Mouse (Mus musculus): Measurements from ENCODE around the gene Abcf2. TPM values are rescaled to one million over a fixed set of nuclear protein-coding genes. Genes with fewer than 3 reads are reported as not detected.

The Abcf2 gene
- polyA plus RNA-seq, 1 experiment from 2014 or later, result 131 TPM

GRCm38 (mm10) chr5:24601071-24601835 lies 24.0 kb upstream of the Abcf2 start:
- Histone ChIP-seq H3K9me3 (no peaks in the 10 kb centered on the region), H3K4me1 (replicated peaks) (peaks cover 84% of the 10 kb centered on the region), H3K36me3 (peaks cover 2% of the 10 kb centered on the region; the same call in 1 of the 2 replicates), H3K4me2 (peak overlapping the region; percentile 90), H3K9ac (replicated peaks) (peak overlapping the region; percentile 92), H3K27ac (peak overlapping the region; percentile 100), H3K4me3 (replicated peaks) (peak overlapping the region; percentile 74), H3K27me3 (peaks cover 23% of the 10 kb centered on the region)
- WGBS, result under 1% methylated on average over 33 of the region's 33 CpGs
- no peak for ATAC-seq (ENCODE audit: insufficient number of reproducible peaks, insufficient read depth, low FRiP score, low TSS enrichment, low read depth)

GRCm38 (mm10) chr5:24600236-24600635 lies 23.0 kb upstream of the Abcf2 start:
- ATAC-seq (ENCODE audit: insufficient number of reproducible peaks, insufficient read depth, low FRiP score, low TSS enrichment, low read depth), result no peak
- H3K36me3 ChIP-seq, result peaks cover 12% of the 10 kb centered on the region
- H3K4me2 ChIP-seq, result peak overlapping the region; percentile 90
- peaks cover 75% of the 10 kb centered on the region for H3K4me1 ChIP-seq (replicated peaks)
- H3K9ac ChIP-seq (replicated peaks), result no peak overlapping the region
- WGBS, result 63% methylated on average over 2 of the region's 2 CpGs
- peak overlapping the region; percentile 74 for H3K4me3 ChIP-seq (replicated peaks)
- peak overlapping the region; percentile 100; the same call in 1 of the 2 replicates for H3K27ac ChIP-seq
- peaks cover 23% of the 10 kb centered on the region for H3K27me3 ChIP-seq
- H3K9me3 ChIP-seq, result no peaks in the 10 kb centered on the region

GRCm38 (mm10) chr5:24599137-24599536 lies 21.9 kb upstream of the Abcf2 start:
- H3K4me1 ChIP-seq (replicated peaks), result peaks cover 70% of the 10 kb centered on the region
- 12% methylated on average over 8 of the region's 8 CpGs for WGBS

GRCm38 (mm10) chr5:24598570-24599006 lies 21.3 kb upstream of the Abcf2 start:
- Histone ChIP-seq H3K9ac (replicated peaks) (peak overlapping the region; percentile 69), H3K27me3 (peaks cover 23% of the 10 kb centered on the region), H3K4me1 (replicated peaks) (peaks cover 65% of the 10 kb centered on the region), H3K36me3 (peaks cover 28% of the 10 kb centered on the region), H3K4me2 (peak overlapping the region; percentile 98), H3K27ac (peak overlapping the region; percentile 35; the same call in 1 of the 2 replicates), H3K9me3 (no peaks in the 10 kb centered on the region), H3K4me3 (replicated peaks) (peak overlapping the region; percentile 54)
- WGBS, result 1% methylated on average over 41 of the region's 41 CpGs
- ATAC-seq (ENCODE audit: insufficient number of reproducible peaks, insufficient read depth, low FRiP score, low TSS enrichment, low read depth), result no peak

More at GRCm38 (mm10) chr5:24599137-24599536, 21.9 kb upstream of the Abcf2 start:
- no peaks in the 10 kb centered on the region for H3K9me3 ChIP-seq
- H3K27ac ChIP-seq, result no peak overlapping the region
- ATAC-seq (ENCODE audit: insufficient number of reproducible peaks, insufficient read depth, low FRiP score, low TSS enrichment, low read depth), result no peak
- H3K9ac ChIP-seq (replicated peaks), result 0 out of 2 replicates have a peak overlapping the region, but pooled peaks have one; percentile 69
- H3K27me3 ChIP-seq, result peaks cover 23% of the 10 kb centered on the region
- peaks cover 23% of the 10 kb centered on the region for H3K36me3 ChIP-seq
- peak overlapping the region; percentile 98 for H3K4me2 ChIP-seq
- H3K4me3 ChIP-seq (replicated peaks), result peak overlapping the region; percentile 54

GRCm38 (mm10) chr5:24597901-24598569 lies 20.8 kb upstream of the Abcf2 start:
- Histone ChIP-seq H3K4me3 (replicated peaks) (peak overlapping the region; percentile 54), H3K36me3 (peaks cover 34% of the 10 kb centered on the region), H3K27me3 (peaks cover 24% of the 10 kb centered on the region), H3K4me2 (peak overlapping the region; percentile 98), H3K9me3 (no peaks in the 10 kb centered on the region), H3K4me1 (replicated peaks) (peaks cover 59% of the 10 kb centered on the region), H3K27ac (0 out of 2 replicates have a peak overlapping the region, but pooled peaks have one; percentile 35), H3K9ac (replicated peaks) (peak overlapping the region; percentile 69)
- no peak for ATAC-seq (ENCODE audit: insufficient number of reproducible peaks, insufficient read depth, low FRiP score, low TSS enrichment, low read depth)
- 29% methylated on average over 15 of the region's 15 CpGs for WGBS

- Histone ChIP-seq H3K4me1 (replicated peaks) (peaks cover 51% of the 10 kb centered on the region), H3K27ac (no peak overlapping the region), H3K27me3 (peaks cover 30% of the 10 kb centered on the region), H3K9ac (replicated peaks) (no peak overlapping the region), H3K4me3 (replicated peaks) (no peak overlapping the region), H3K4me2 (no peak overlapping the region), H3K36me3 (peaks cover 42% of the 10 kb centered on the region), H3K9me3 (no peaks in the 10 kb centered on the region)
- 64% methylated on average over 2 of the region's 2 CpGs for WGBS
- ATAC-seq (ENCODE audit: insufficient number of reproducible peaks, insufficient read depth, low FRiP score, low TSS enrichment, low read depth), result no peak
These were observed 20.0 kb upstream of the Abcf2 start for GRCm38 (mm10) chr5:24597221-24597728.

- Histone ChIP-seq H3K4me2 (no peak overlapping the region), H3K4me1 (replicated peaks) (peaks cover 51% of the 10 kb centered on the region), H3K4me3 (replicated peaks) (no peak overlapping the region), H3K27me3 (peaks cover 36% of the 10 kb centered on the region), H3K9me3 (no peaks in the 10 kb centered on the region), H3K27ac (no peak overlapping the region), H3K9ac (replicated peaks) (0 out of 2 replicates have a peak overlapping the region, but pooled peaks have one; percentile 12), H3K36me3 (peaks cover 48% of the 10 kb centered on the region)
- 19% methylated on average over 11 of the region's 11 CpGs for WGBS
- no peak for ATAC-seq (ENCODE audit: insufficient number of reproducible peaks, insufficient read depth, low FRiP score, low TSS enrichment, low read depth)
These were observed 19.4 kb upstream of the Abcf2 start for GRCm38 (mm10) chr5:24596519-24597171.

- 71% methylated on average over 14 of the region's 14 CpGs for WGBS
- no peak overlapping the region for H3K4me3 ChIP-seq (replicated peaks)
These were observed 18.6 kb upstream of the Abcf2 start for GRCm38 (mm10) chr5:24595786-24596380.

GRCm38 (mm10) chr5:24595261-24595660 lies 18.0 kb upstream of the Abcf2 start:
- Histone ChIP-seq H3K27ac (no peak overlapping the region), H3K4me3 (replicated peaks) (no peak overlapping the region), H3K27me3 (peaks cover 46% of the 10 kb centered on the region), H3K4me2 (no peak overlapping the region), H3K4me1 (replicated peaks) (peaks cover 47% of the 10 kb centered on the region), H3K9ac (replicated peaks) (no peak overlapping the region), H3K9me3 (no peaks in the 10 kb centered on the region), H3K36me3 (peaks cover 61% of the 10 kb centered on the region)
- WGBS, result 90% methylated on average over 5 of the region's 5 CpGs
- no peak for ATAC-seq (ENCODE audit: insufficient number of reproducible peaks, insufficient read depth, low FRiP score, low TSS enrichment, low read depth)

More at GRCm38 (mm10) chr5:24595786-24596380, 18.6 kb upstream of the Abcf2 start:
- Histone ChIP-seq H3K4me1 (replicated peaks) (peaks cover 52% of the 10 kb centered on the region), H3K9me3 (no peaks in the 10 kb centered on the region), H3K27me3 (peaks cover 43% of the 10 kb centered on the region), H3K27ac (no peak overlapping the region), H3K36me3 (peaks cover 55% of the 10 kb centered on the region), H3K4me2 (no peak overlapping the region), H3K9ac (replicated peaks) (0 out of 2 replicates have a peak overlapping the region, but pooled peaks have one; percentile 12)
- no peak for ATAC-seq (ENCODE audit: insufficient number of reproducible peaks, insufficient read depth, low FRiP score, low TSS enrichment, low read depth)

GRCm38 (mm10) chr5:24594346-24594745 lies 17.1 kb upstream of the Abcf2 start:
- Histone ChIP-seq H3K4me2 (no peak overlapping the region), H3K9ac (replicated peaks) (no peak overlapping the region), H3K4me1 (replicated peaks) (peaks cover 40% of the 10 kb centered on the region), H3K27ac (no peak overlapping the region), H3K4me3 (replicated peaks) (no peak overlapping the region), H3K36me3 (peaks cover 70% of the 10 kb centered on the region), H3K9me3 (no peaks in the 10 kb centered on the region), H3K27me3 (peaks cover 40% of the 10 kb centered on the region)
- ATAC-seq (ENCODE audit: insufficient number of reproducible peaks, insufficient read depth, low FRiP score, low TSS enrichment, low read depth), result no peak
- WGBS, result 92% methylated on average over 5 of the region's 5 CpGs
